Mouse (Mus musculus): Measurements from ENCODE around the gene Shroom1. TPM values are rescaled to one million over a fixed set of nuclear protein-coding genes. Genes with fewer than 3 reads are reported as not detected.

Shroom1 gene
- polyA plus RNA-seq, 1 experiment from 2014 or later = 2.6 TPM

DNA sequence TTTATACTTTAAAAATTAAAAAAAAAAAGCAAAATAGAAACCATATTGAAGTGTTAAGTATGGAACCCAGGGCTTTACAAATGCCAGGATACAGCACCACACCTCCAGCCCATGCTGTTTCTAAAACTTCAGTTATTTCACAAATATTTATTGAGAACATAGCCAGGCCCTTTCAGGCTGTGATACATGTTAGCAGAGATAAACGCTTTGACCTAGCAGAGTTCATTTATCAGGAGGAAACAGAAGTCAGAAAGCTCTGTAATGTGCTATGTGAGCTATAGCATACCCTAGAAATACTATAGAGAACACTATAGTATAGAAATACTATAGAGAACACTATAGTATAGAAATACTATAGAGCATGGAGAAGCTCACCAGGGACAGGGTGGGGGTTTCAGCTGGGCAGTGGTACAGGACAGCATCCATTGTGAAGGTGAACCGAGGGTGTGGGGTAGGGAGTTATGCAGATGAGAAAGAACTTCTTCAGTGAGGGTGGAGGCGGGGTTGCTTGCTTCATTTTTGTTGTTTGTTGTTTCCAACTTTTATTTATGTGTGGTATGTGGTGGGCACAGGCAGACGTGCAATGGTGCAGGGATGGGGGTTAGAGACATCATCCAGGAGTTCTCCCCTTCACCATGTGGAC lies 24.2 kb downstream of the Shroom1 start:
- Histone ChIP-seq H3K9ac (no peak overlapping the region), H3K4me2 (no peak overlapping the region), H3K36me3 (no peaks in the 10 kb centered on the region), H3K4me1 (replicated peaks) (peaks cover 19% of the 10 kb centered on the region), H3K4me3 (no peak overlapping the region), H3K27me3 (peaks cover 57% of the 10 kb centered on the region), H3K9me3 (replicated peaks) (no peaks in the 10 kb centered on the region), H3K27ac (no peak overlapping the region)
- WGBS = 77% methylated on average over 4 of the region's 4 CpGs
- no peak for ATAC-seq (replicated peaks; ENCODE audit: insufficient number of reproducible peaks, insufficient read depth, low FRiP score, low read depth)

DNA sequence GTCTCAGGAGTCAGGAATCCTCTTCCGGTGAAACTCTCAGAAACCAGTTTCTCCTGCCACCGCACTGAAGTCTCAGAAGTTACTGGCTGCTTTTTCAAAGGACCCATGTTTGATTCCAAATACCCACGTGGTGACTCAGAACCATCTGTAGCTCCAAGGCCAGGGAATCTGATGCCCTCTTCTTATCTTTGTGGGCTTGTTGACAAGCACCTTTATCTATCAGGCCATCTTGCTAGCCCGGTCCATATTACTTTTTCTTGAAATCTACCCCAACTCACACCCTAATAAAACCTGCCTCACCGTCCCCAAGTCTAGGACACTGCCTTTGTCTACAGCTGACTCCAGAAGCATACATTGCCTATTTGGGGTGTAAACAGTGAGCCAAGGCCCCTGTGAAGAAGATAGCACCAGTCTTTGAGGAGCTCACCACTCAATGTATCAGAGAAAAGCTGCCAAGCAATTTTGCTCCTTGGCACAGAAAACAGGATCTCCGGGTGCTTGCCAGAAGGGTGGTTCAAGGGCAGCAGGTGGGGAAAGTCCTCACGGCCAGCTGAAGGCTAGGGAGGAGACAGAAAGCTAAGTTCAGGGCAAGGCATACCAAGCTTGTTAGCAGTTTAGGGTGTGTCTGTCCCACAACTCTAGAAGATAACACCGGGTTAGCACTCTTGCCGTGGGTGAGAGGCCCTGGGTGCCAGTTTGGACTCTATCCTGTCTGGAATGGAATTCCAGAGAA lies 26.3 kb downstream of the Shroom1 start:
- Histone ChIP-seq H3K9ac (no peak overlapping the region), H3K27me3 (peaks cover 54% of the 10 kb centered on the region), H3K4me3 (no peak overlapping the region), H3K4me2 (no peak overlapping the region), H3K9me3 (replicated peaks) (no peaks in the 10 kb centered on the region), H3K4me1 (replicated peaks) (peaks cover 29% of the 10 kb centered on the region), H3K36me3 (no peaks in the 10 kb centered on the region), H3K27ac (no peak overlapping the region)
- no peak for ATAC-seq (replicated peaks; ENCODE audit: insufficient number of reproducible peaks, insufficient read depth, low FRiP score, low read depth)
- 55% methylated on average over 9 of the region's 9 CpGs for WGBS

DNA sequence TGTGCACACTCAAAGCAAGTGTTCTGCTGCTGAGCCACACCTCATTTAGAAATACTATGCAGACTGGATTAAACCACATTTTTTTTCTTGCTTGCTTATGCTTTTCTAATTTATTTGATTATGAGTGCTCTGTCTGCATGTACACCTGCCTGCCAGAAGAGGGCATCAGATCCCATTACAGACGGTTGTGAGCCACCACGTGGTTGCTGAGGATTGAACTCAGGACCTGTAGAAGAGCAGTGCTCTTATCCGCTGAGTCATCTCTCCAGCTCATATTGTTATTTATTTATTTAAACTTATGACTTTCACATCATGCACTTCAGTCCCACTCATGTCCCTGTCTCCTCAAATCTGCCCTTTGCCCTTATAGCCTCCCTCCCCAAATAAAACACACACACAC lies 28.7 kb downstream of the Shroom1 start:
- H3K4me1 ChIP-seq (replicated peaks) = peaks cover 11% of the 10 kb centered on the region
- ATAC-seq (replicated peaks; ENCODE audit: insufficient number of reproducible peaks, insufficient read depth, low FRiP score, low read depth) = no peak
- WGBS = 47% methylated on average over 3 of the region's 3 CpGs
- H3K27ac ChIP-seq = no peak overlapping the region
- no peak overlapping the region for H3K4me3 ChIP-seq
- H3K36me3 ChIP-seq = no peaks in the 10 kb centered on the region
- H3K27me3 ChIP-seq = peaks cover 32% of the 10 kb centered on the region
- H3K4me2 ChIP-seq = no peak overlapping the region
- no peak overlapping the region for H3K9ac ChIP-seq
- H3K9me3 ChIP-seq (replicated peaks) = no peaks in the 10 kb centered on the region

DNA sequence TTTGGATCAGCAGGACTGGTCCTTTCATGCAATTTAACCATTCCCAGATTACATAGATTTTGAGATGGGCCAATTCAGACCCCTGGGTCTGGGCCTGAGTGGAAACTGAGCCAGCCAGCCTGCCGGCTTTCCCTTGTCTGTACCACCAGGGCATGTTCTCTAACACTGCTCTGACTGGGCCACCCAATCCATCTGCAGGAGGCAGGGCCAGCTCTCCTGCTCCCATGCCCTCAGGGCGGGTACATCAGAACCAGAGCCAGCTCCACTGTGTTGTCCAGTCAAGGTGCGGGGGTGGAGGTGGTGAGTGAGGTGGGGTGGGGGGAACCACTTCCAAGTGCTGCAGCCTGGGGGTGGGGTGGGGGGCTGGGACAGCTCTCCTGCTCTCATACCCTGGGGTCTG lies 29.3 kb downstream of the Shroom1 start:
- H3K27me3 ChIP-seq = peaks cover 26% of the 10 kb centered on the region
- H3K4me1 ChIP-seq (replicated peaks) = peaks cover 11% of the 10 kb centered on the region
- H3K9me3 ChIP-seq (replicated peaks) = no peaks in the 10 kb centered on the region
- H3K4me3 ChIP-seq = no peak overlapping the region
- H3K4me2 ChIP-seq = no peak overlapping the region
- no peak for ATAC-seq (replicated peaks; ENCODE audit: insufficient number of reproducible peaks, insufficient read depth, low FRiP score, low read depth)
- no peak overlapping the region for H3K27ac ChIP-seq
- H3K9ac ChIP-seq = no peak overlapping the region
- H3K36me3 ChIP-seq = no peaks in the 10 kb centered on the region
- 71% methylated on average over 3 of the region's 3 CpGs for WGBS

DNA sequence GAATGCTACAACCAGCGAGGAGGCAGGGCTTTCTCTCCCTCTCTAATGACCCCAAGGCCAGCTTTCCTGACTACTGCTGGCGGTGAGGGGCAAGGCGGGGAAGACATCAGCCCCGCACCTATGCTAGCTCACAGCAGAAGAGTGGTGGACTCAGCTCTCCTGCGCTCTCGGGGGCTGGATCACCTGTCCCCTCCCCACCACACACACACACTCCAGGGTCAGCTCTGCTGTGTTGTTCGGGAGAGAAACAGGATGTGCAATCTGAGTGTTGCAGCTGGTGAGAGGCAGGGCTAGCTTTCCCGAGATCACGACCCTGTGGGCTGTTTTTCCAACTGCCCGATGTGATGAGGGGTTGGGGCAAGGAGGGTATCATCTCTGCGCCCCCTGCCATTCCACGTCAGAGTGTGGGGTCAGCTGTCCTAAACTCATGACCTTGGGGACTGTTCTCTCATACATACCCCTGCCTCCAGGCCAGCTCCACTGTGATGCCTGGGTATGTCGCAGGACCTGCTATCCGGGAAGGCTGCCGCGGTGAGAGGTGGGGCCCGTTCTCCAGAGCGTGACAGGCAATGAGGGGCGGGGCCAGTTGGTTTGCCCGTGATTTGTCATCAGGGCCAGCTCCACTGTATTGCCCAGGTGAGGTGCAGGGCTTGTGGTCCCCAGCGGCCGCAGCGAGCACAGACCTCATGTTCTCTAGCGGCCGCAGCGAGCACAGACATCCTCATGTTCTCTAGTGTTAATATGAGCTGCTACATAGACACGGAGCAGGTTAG lies 30.0 kb downstream of the Shroom1 start:
- Histone ChIP-seq H3K4me1 (replicated peaks) (peaks cover 14% of the 10 kb centered on the region), H3K4me3 (peak overlapping the region; percentile 18; the same call in 1 of the 2 replicates), H3K9me3 (replicated peaks) (no peaks in the 10 kb centered on the region), H3K36me3 (no peaks in the 10 kb centered on the region), H3K27ac (no peak overlapping the region), H3K9ac (no peak overlapping the region), H3K27me3 (peaks cover 21% of the 10 kb centered on the region), H3K4me2 (peak overlapping the region; percentile 55)
- no peak for ATAC-seq (replicated peaks; ENCODE audit: insufficient number of reproducible peaks, insufficient read depth, low FRiP score, low read depth)
- WGBS = 12% methylated on average over 27 of the region's 27 CpGs

DNA sequence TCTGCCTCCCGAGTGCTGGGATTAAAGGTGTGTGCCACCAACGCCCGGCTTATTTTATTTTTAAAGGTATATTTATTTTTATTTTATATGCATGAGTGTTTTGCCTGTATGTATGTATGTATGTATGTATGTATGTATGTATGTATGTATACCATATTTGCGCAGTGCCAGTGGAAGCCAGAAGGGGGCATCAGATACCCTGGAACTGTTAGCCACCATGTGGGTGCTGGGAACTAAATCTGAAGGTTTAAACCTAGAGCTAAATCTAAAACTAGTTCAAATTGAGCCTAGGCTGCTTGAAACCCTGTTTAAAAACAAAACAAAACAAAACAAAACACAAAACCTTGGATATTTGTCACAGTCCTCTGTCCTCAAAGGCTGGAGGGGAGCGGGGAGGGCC lies 32.0 kb downstream of the Shroom1 start:
- H3K27me3 ChIP-seq = peaks cover 17% of the 10 kb centered on the region
- no peak overlapping the region for H3K4me2 ChIP-seq
- H3K4me1 ChIP-seq (replicated peaks) = peaks cover 15% of the 10 kb centered on the region
- H3K27ac ChIP-seq = no peak overlapping the region
- no peak for ATAC-seq (replicated peaks; ENCODE audit: insufficient number of reproducible peaks, insufficient read depth, low FRiP score, low read depth)
- no peaks in the 10 kb centered on the region for H3K9me3 ChIP-seq (replicated peaks)
- no peak overlapping the region for H3K9ac ChIP-seq
- no peaks in the 10 kb centered on the region for H3K36me3 ChIP-seq
- 95% methylated on average over 5 of the region's 5 CpGs for WGBS
- no peak overlapping the region for H3K4me3 ChIP-seq

DNA sequence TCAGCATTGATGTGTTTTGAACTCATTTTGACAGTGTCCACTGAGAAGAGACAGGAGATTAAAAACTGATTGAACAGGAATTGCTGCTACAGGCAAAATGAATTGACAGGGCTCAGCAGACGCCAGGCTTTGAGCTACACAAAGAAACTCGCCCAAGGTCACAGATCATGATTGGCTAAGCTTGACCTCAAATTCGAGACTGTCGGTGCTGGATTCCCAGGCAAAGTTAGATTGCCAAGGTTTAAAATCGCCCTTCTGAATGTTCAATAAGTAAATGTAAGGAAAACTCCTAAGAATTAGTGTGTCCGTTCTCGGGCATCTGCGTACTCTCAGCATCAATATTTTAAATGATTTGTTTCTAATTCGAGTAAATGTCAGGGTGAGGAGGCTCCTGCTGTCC lies 32.4 kb downstream of the Shroom1 start:
- Histone ChIP-seq H3K27me3 (peaks cover 17% of the 10 kb centered on the region), H3K9me3 (replicated peaks) (no peaks in the 10 kb centered on the region), H3K36me3 (no peaks in the 10 kb centered on the region), H3K9ac (no peak overlapping the region), H3K27ac (no peak overlapping the region), H3K4me1 (replicated peaks) (peaks cover 15% of the 10 kb centered on the region), H3K4me2 (no peak overlapping the region), H3K4me3 (no peak overlapping the region)
- 85% methylated on average over 9 of the region's 9 CpGs for WGBS
- ATAC-seq (replicated peaks; ENCODE audit: insufficient number of reproducible peaks, insufficient read depth, low FRiP score, low read depth) = no peak

DNA sequence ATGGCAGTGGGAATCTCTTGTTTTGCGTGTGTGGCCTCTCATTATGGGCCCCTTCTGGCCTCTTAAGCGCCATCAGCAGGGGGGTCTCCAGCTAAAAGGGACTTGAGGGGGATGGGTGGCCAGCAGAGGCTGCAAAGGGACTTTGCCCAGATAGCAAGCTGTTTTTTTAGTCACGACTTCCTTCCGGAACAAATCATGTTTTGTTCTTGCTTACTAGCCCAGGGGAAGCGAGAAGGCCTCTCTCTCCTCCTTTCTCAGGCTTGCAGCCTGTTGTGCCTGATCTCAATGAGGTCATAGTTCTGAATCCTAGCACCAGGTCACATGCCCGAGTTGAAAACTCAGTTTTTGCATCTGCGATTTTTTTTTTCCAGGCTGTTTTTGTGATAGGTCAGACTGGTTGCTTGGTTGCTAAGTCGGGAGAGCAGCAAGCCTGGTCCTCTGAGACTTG lies 35.0 kb downstream of the Shroom1 start:
- Histone ChIP-seq H3K4me1 (replicated peaks) (peaks cover 10% of the 10 kb centered on the region), H3K9me3 (replicated peaks) (no peaks in the 10 kb centered on the region), H3K27me3 (peaks cover 10% of the 10 kb centered on the region), H3K4me3 (no peak overlapping the region), H3K36me3 (no peaks in the 10 kb centered on the region), H3K4me2 (no peak overlapping the region), H3K27ac (no peak overlapping the region), H3K9ac (no peak overlapping the region)
- no peak for ATAC-seq (replicated peaks; ENCODE audit: insufficient number of reproducible peaks, insufficient read depth, low FRiP score, low read depth)
- WGBS = 34% methylated on average over 8 of the region's 8 CpGs

DNA sequence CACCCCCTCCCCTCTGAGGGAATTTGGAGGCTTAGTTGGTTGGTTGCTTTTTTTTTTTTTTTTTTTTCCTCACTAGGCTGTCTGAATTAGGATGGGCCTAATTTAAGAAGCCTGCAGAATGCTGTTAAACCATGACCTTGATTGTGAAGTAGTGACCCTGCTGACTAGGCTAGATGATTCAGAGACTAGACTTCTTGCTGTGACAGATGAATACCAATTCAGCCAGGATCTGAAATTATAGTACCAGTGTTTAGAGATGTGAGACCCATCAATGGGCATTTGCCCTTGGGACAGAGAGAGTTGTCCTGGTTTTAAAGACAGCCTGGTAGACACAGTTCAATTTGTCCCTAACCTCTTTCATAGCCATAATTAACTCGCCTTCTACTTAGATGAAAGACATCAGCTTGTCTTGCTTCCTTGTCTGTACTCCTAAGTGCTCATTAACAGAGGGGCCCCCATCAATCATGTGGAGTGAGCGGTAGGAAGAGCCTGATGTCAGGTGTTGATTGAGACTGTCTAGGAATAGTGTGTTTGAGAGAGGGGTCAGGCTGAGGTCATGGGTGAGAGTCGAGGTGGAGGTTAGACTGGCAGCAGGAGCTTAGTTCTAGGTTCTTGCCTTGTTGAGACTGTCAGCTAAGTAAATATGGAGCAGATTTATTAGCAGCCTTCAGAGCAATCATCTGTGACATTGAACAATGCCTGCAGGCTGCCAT lies 36.4 kb downstream of the Shroom1 start:
- no peaks in the 10 kb centered on the region for H3K36me3 ChIP-seq
- no peak overlapping the region for H3K9ac ChIP-seq
- no peaks in the 10 kb centered on the region for H3K9me3 ChIP-seq (replicated peaks)
- H3K4me3 ChIP-seq = no peak overlapping the region
- 0 out of 2 replicates have a peak, but pooled peaks cover 2% of the 10 kb centered on the region for H3K27me3 ChIP-seq
- 40% methylated on average over 3 of the region's 3 CpGs for WGBS
- no peak for ATAC-seq (replicated peaks; ENCODE audit: insufficient number of reproducible peaks, insufficient read depth, low FRiP score, low read depth)
- H3K27ac ChIP-seq = no peak overlapping the region
- no peak overlapping the region for H3K4me2 ChIP-seq
- H3K4me1 ChIP-seq (replicated peaks) = 0 out of 2 replicates have a peak, but pooled peaks cover 4% of the 10 kb centered on the region

DNA sequence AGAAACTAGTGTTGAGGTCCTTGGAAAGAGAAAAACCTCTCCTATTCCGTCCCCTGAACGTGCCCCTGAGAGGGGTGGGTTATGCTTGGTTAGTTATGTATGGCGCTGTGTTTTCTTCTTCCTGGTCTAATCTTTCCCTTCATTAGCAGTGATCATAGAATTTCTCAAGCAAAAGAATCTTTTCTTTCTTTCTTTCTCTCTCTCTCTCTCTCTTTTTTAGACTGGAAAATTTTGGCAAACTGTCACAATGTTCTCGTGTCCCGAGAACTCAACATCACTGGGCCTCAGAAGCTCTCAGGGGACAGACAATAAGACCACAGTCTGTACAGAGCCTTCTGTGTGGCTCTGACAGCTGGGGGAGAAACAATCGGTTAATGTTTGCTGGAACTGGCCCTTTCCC lies 38.4 kb downstream of the Shroom1 start:
- H3K36me3 ChIP-seq = no peaks in the 10 kb centered on the region
- 62% methylated on average over 6 of the region's 6 CpGs for WGBS
- no peak for ATAC-seq (replicated peaks; ENCODE audit: insufficient number of reproducible peaks, insufficient read depth, low FRiP score, low read depth)
- H3K4me1 ChIP-seq (replicated peaks) = peaks cover 4% of the 10 kb centered on the region; the same call in 1 of the 2 replicates
- no peak overlapping the region for H3K4me2 ChIP-seq
- no peak overlapping the region for H3K27ac ChIP-seq
- H3K4me3 ChIP-seq = no peak overlapping the region
- no peaks in the 10 kb centered on the region for H3K9me3 ChIP-seq (replicated peaks)
- no peak overlapping the region for H3K9ac ChIP-seq
- H3K27me3 ChIP-seq = no peaks in the 10 kb centered on the region

DNA sequence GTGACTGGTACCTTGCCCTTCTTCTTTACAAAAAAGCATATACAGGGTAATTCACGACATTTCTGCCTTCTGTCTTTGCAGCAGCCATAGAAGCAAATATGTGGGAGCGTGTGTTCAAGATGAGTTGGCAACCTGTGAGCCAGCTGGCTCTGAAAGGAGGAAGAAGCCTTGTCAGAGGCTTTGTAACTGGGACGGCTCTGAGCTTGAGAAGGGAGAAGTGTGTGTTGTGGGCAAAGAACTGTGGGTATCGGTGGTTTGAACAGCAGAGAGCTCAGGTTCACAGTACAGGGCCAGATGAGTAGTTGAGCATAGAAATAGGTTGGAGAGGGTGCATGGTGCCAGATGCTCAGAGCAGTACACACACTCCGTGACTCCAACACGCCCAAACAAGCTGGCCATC lies 39.9 kb downstream of the Shroom1 start:
- ATAC-seq (replicated peaks; ENCODE audit: insufficient number of reproducible peaks, insufficient read depth, low FRiP score, low read depth) = no peak
- Histone ChIP-seq H3K9ac (no peak overlapping the region), H3K4me2 (no peak overlapping the region), H3K9me3 (replicated peaks) (no peaks in the 10 kb centered on the region), H3K4me1 (replicated peaks) (peaks cover 8% of the 10 kb centered on the region), H3K4me3 (no peak overlapping the region), H3K27me3 (no peaks in the 10 kb centered on the region), H3K36me3 (no peaks in the 10 kb centered on the region), H3K27ac (no peak overlapping the region)
- WGBS = 71% methylated on average over 6 of the region's 6 CpGs
